Mouse (Mus musculus) cerebellum, adult 2 months (tissue): ENCODE measurements around the gene Atp12a.

Experiments
- CTCF ChIP-seq: fragments of 200-500 bp; IDR thresholded peaks from 2 replicates; pipeline ENCODE4 v1.5.1; 2011; ENCODE audit warnings: low read depth, mild to moderate bottlenecking, control low read depth, low read length, moderate library complexity, borderline replicate concordance; ENCODE audit not compliant: insufficient read depth
- POLR2A ChIP-seq: fragments of 200-500 bp; IDR thresholded peaks from 2 replicates; pipeline ENCODE4 v1.6.1; 2011; ENCODE audit warnings: low read length, control low read depth, borderline replicate concordance; ENCODE audit not compliant: insufficient read depth

GRCm38 (mm10) chr14:56366712-56367111, 1.8 kb downstream of the Atp12a start:
- TF ChIP-seq CTCF: no peak
- TF ChIP-seq POLR2A: no peak
